Mouse (Mus musculus): Measurements from ENCODE around the gene Rarb. TPM values are rescaled to one million over a fixed set of nuclear protein-coding genes. Genes with fewer than 3 reads are reported as not detected.
A peak's percentile ranks its signal among the peaks of the same experiment; 100 is the strongest.

The Rarb gene
- polyA plus RNA-seq, 1 experiment from 2014 or later: 5.3 TPM

DNA sequence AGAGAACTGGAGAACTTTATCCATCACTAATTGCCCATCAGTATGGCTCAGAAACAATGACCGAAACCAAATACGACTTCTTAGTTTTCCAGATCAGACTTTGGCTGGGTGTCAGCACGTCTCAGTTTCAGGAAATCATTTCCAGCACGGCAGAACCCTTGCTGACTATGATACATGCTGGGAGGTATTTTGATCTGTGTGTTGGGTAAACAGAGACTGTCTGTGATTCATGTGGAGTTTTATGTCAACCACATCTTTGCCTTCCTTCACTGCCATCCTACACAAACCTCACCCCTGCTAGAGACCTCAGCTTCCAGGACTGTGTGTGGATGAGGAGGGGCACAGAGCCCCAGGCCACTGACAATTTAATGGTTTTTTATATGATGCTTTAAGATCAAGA lies 308.4 kb downstream of the Rarb start:
- Histone ChIP-seq H3K27me3 (no peaks in the 10 kb centered on the region), H3K27ac (no peak overlapping the region), H3K4me2 (replicated peaks) (no peak overlapping the region), H3K9me3 (no peaks in the 10 kb centered on the region), H3K9ac (replicated peaks) (no peak overlapping the region), H3K4me1 (replicated peaks) (no peaks in the 10 kb centered on the region), H3K36me3 (no peaks in the 10 kb centered on the region), H3K4me3 (replicated peaks) (no peak overlapping the region)
- 87% methylated on average over 4 of the region's 4 CpGs for WGBS
- no peak for ATAC-seq

DNA sequence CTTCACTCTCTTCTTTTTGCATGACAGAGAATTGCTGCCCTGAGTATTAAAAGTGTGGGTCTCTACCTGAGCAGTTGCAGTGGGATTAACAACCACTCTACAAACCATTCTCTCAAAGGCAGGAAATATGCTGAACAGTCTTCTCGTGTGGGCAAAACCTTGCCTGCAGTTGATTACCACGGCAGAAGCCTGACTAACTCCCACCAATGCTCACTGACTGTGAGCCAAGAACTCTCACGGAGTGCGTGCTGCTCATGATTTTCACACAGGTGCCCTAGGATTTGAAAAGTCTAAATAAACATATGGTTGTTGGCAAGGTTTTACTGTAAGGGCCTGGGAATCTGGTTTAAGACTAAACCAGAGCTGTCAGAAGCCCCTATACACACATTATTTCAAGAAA lies 309.1 kb downstream of the Rarb start:
- 79% methylated on average over 4 of the region's 4 CpGs for WGBS

DNA sequence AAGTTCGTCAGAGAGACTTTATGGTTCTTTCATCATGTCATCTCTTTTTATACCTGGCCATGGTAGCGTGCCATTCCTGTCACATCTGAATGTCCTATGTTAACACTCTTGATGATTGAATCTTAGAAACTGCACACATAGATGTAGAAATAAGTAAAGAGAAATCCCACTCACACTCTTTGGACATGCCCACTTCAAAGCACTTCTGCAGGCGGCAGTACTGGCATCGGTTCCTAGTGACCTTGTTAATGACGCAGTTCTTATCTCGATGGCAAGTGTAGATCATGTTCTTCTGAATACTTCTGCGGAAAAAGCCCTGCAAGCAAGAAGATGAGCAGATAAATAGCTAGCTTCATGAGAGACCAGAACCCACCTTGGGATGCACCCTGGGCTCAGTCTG lies 310.2 kb downstream of the Rarb start:
- no peak overlapping the region for H3K4me3 ChIP-seq (replicated peaks)
- H3K9me3 ChIP-seq: no peaks in the 10 kb centered on the region
- no peak overlapping the region for H3K9ac ChIP-seq (replicated peaks)
- no peaks in the 10 kb centered on the region for H3K27me3 ChIP-seq
- H3K4me2 ChIP-seq (replicated peaks): no peak overlapping the region
- no peaks in the 10 kb centered on the region for H3K36me3 ChIP-seq
- no peak for ATAC-seq
- 94% methylated on average over 7 of the region's 7 CpGs for WGBS
- H3K4me1 ChIP-seq (replicated peaks): no peaks in the 10 kb centered on the region
- H3K27ac ChIP-seq: no peak overlapping the region

More for the DNA sequence above, 309.1 kb downstream of the Rarb start:
- no peak for ATAC-seq
- Histone ChIP-seq H3K9me3 (no peaks in the 10 kb centered on the region), H3K27ac (no peak overlapping the region), H3K36me3 (no peaks in the 10 kb centered on the region), H3K4me1 (replicated peaks) (no peaks in the 10 kb centered on the region), H3K9ac (replicated peaks) (no peak overlapping the region), H3K4me3 (replicated peaks) (no peak overlapping the region), H3K27me3 (no peaks in the 10 kb centered on the region), H3K4me2 (replicated peaks) (no peak overlapping the region)

DNA sequence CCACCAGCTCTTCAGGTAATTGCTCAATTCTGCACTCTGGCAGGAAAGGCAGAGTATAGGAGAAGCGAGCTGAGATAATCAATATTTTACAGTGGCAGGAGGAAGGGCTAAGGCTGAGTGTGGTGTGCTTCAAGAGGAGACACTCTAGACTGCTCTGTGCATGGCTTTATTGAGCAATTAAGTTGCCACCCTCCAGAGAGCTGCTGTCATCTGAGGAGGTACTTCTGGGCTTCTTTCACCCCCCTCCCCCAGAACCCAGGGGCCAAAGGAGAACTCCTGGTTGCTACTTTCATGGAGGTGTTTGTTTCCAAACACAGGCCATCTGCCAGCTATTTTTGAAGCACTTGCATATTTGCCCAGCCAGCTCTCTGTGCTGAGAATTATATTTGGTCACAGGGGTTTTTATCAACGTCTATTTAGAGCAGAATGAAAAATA lies 321.7 kb downstream of the Rarb start:
- H3K9ac ChIP-seq (replicated peaks): no peak overlapping the region
- no peak overlapping the region for H3K4me3 ChIP-seq (replicated peaks)
- H3K9me3 ChIP-seq: no peaks in the 10 kb centered on the region
- H3K4me2 ChIP-seq (replicated peaks): no peak overlapping the region
- H3K4me1 ChIP-seq (replicated peaks): no peaks in the 10 kb centered on the region
- no peak overlapping the region for H3K27ac ChIP-seq
- H3K36me3 ChIP-seq: no peaks in the 10 kb centered on the region
- ATAC-seq: peak; percentile 40; the same call in 1 of the 2 replicates
- WGBS: 62% methylated on average over 2 of the region's 2 CpGs
- no peaks in the 10 kb centered on the region for H3K27me3 ChIP-seq

DNA sequence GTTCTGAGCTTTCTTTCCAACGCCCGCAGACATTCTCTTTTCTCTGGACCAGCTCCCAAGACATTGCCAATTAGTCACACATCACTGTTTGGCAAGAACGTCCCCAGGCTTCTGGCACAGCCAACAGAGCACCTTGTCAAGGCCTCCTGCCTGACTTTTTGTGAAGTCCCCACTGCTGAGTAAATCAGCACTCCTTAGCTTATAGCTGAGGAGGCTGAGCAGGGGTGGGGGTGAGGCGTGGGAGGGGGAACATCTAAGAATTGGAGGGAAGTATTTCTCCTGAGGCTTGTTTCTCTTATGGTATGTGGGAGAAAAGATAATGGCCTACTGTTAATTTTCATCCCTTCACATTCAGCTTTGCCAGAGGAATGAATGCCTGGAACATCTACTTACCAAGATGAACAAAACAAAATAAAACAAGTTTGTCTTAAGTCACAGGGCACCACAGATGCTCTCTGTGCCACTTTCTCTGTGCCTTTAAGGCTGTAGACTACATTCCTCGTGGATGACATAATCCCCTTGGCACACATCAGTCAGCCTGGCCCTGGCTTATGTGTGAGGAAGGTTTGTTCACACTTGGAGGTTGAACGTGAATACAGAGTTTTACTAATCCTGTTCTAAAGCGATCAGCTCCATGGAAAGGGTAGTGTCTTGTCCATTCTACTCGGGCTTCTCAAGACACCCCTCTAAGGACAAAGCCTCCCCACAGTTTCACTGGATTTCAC lies 335.1 kb downstream of the Rarb start:
- Histone ChIP-seq H3K27me3 (no peaks in the 10 kb centered on the region), H3K36me3 (no peaks in the 10 kb centered on the region), H3K4me2 (replicated peaks) (no peak overlapping the region), H3K27ac (no peak overlapping the region), H3K4me3 (replicated peaks) (no peak overlapping the region), H3K4me1 (replicated peaks) (peaks cover 4% of the 10 kb centered on the region; the same call in 1 of the 2 replicates), H3K9me3 (no peaks in the 10 kb centered on the region), H3K9ac (replicated peaks) (no peak overlapping the region)
- 48% methylated on average over 8 of the region's 8 CpGs for WGBS
- peak; percentile 71 for ATAC-seq

DNA sequence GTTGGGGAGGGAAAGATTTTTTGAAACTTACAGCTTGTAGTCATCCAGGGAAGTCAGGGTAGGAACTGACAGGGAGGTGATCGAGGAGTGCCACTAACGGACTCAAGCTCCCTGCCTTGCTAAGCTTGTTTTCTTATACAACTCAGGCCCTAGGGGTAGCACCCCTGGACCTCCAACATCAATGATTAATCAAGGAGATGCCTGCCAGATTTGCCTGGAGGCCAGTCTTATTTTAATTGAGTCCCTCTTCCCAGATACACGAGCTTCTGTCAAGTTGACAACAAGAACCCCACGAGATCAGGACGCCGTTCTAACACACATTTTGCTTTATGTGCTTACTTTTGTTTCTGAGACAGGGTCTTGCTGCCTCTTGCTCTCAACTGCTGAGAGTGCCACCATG lies 338.3 kb downstream of the Rarb start:
- no peaks in the 10 kb centered on the region for H3K36me3 ChIP-seq
- no peak overlapping the region for H3K9ac ChIP-seq (replicated peaks)
- 71% methylated on average over 6 of the region's 6 CpGs for WGBS
- H3K27ac ChIP-seq: no peak overlapping the region
- H3K27me3 ChIP-seq: no peaks in the 10 kb centered on the region
- no peaks in the 10 kb centered on the region for H3K9me3 ChIP-seq
- no peak overlapping the region for H3K4me3 ChIP-seq (replicated peaks)
- H3K4me1 ChIP-seq (replicated peaks): peaks cover 4% of the 10 kb centered on the region; the same call in 1 of the 2 replicates
- no peak overlapping the region for H3K4me2 ChIP-seq (replicated peaks)
- no peak for ATAC-seq

DNA sequence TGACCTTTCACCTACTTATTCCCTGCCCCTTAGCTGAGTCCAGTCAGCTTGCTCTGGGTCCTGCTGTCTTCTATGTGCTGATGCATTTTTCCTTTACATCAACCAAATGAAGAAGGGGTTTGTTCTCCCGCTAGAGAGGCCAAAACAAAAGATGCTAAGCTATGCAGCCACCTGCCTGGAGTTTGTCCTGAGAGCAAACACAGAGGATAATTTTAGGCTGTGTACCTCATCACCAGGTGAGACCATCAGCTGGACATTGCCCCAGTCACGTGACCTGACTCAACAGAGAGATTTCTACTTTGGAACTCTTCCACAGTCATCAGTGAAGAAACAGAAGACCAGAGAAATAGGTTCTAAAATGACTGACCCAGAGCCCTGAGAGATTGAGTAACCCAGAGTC lies 339.4 kb downstream of the Rarb start:
- Histone ChIP-seq H3K4me3 (replicated peaks) (no peak overlapping the region), H3K4me1 (replicated peaks) (peaks cover 4% of the 10 kb centered on the region; the same call in 1 of the 2 replicates), H3K9me3 (no peaks in the 10 kb centered on the region), H3K4me2 (replicated peaks) (no peak overlapping the region), H3K27ac (no peak overlapping the region), H3K36me3 (no peaks in the 10 kb centered on the region), H3K9ac (replicated peaks) (no peak overlapping the region), H3K27me3 (no peaks in the 10 kb centered on the region)
- 67% methylated on average over 2 of the region's 2 CpGs for WGBS
- no peak for ATAC-seq

DNA sequence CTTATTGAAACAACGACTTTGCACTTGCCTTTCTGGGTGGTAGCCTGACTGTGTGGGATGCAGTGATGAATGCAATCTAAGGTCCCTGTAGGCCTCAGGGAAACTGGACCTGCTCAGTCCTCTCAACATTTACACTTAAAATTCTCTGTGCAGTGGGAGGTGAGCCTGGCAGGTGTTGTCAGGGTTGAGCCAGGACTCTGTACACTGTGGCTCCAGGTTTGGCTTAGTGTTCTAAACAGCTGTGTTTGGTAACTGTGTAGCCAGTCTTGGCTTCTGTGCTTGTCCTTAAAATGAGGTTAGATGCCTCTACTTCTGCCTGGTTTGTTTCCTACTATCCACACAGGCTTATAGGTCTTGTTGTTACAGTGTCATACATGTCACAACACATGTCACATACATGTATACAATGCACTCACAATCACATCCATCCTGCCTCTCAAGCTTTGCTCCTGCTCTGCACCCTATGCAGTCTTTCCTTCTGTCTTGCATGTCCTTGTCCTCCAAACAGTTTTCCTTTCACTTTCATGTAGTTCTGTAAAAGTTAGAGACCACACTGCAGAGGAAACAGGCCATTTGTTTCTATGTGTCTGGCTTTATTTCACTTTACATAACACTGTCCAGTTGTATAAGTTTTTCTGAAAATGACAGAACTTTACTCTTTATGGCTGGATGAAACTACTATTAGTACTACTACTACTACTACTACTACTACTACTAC lies 340.2 kb downstream of the Rarb start:
- H3K4me3 ChIP-seq (replicated peaks): no peak overlapping the region
- H3K9ac ChIP-seq (replicated peaks): no peak overlapping the region
- no peak overlapping the region for H3K27ac ChIP-seq
- H3K27me3 ChIP-seq: no peaks in the 10 kb centered on the region
- no peaks in the 10 kb centered on the region for H3K9me3 ChIP-seq
- WGBS: 84% methylated on average over 1 of the region's 1 CpGs
- no peak for ATAC-seq
- peaks cover 4% of the 10 kb centered on the region; the same call in 1 of the 2 replicates for H3K4me1 ChIP-seq (replicated peaks)
- H3K36me3 ChIP-seq: no peaks in the 10 kb centered on the region
- H3K4me2 ChIP-seq (replicated peaks): no peak overlapping the region

DNA sequence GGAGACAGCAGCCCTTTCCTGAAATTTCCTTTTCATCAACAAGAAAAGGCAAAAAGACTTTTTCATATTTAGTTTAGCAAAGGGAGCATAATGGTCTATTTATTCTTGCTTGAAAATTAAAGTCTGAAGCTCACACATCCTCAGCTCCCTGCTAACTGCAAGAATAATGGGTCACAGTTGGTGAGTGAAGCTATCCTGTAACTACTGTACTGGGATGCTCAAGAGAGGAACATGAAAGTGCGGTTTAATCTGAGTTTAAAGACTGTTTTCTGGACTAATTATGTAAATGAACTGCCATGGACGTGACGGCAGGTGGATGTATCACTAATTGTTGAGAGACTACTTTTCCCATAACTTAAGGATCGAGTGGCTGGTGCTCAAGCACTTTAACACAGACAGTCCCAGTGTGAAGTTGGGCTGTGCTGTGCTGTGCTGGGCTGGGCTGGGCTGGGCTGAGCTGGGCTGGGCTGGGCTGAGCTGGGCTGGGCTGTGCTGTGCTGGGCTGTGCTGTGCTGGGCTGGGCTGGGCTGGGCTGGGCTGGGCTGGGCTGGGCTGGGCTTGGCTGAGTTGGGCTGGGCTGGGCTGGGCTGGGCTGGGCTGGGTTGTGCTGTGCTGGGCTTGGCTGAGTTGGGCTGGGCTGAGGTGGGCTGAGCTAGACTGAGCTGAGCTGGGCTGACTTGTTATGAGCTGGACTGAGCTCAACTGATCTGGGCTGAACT lies 370.5 kb downstream of the Rarb start:
- Histone ChIP-seq H3K27ac (no peak overlapping the region), H3K9me3 (no peaks in the 10 kb centered on the region), H3K9ac (replicated peaks) (no peak overlapping the region), H3K27me3 (no peaks in the 10 kb centered on the region), H3K4me1 (replicated peaks) (no peaks in the 10 kb centered on the region), H3K4me2 (replicated peaks) (no peak overlapping the region), H3K4me3 (replicated peaks) (no peak overlapping the region), H3K36me3 (no peaks in the 10 kb centered on the region)
- peak; percentile 74 for ATAC-seq
- 52% methylated on average over 4 of the region's 4 CpGs for WGBS

DNA sequence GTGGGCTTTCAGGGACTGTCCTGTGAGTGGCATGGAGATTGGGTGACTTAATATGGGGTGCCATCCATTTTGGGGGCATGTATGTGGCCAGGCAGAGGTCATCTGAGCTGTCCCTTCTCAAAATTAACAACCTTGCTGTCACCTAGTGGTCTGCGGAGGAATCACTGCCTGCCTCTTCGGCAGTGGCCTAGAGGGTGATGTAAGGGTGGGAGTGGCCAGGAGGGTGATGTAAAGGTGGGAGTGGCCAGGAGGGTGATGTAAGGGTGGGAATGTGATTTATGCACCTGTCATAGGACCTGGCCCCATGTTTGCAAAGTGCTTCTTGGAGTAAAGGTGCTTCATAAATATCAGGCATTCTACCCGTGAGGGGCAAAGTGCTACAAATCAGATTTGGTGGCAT lies 371.4 kb downstream of the Rarb start:
- no peaks in the 10 kb centered on the region for H3K4me1 ChIP-seq (replicated peaks)
- no peaks in the 10 kb centered on the region for H3K27me3 ChIP-seq
- ATAC-seq: peak; percentile 67
- no peak overlapping the region for H3K4me3 ChIP-seq (replicated peaks)
- WGBS: 43% methylated on average over 3 of the region's 3 CpGs
- no peaks in the 10 kb centered on the region for H3K9me3 ChIP-seq
- no peak overlapping the region for H3K4me2 ChIP-seq (replicated peaks)
- H3K36me3 ChIP-seq: no peaks in the 10 kb centered on the region
- no peak overlapping the region for H3K27ac ChIP-seq
- no peak overlapping the region for H3K9ac ChIP-seq (replicated peaks)

DNA sequence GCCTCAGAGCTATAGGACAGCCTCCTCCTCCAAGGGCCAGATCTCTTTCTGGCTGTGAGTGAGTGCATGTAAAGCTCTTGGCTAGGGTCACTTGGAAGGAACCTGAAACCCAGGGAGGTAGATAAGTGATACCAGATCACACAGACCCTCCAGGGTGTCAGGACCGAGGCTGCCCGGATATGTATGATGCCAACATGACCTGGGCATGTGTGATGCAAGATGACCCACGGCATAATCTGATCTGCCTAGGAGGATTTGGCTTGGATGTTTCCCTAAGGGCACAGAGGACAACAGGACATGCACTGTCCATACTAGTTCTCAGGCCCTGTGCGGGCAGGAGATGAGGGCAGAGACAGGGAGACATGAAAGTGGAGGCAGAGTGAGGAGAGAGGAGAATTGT lies 374.1 kb downstream of the Rarb start:
- Histone ChIP-seq H3K27ac (no peak overlapping the region), H3K4me3 (replicated peaks) (no peak overlapping the region), H3K9me3 (no peaks in the 10 kb centered on the region), H3K9ac (replicated peaks) (no peak overlapping the region), H3K36me3 (no peaks in the 10 kb centered on the region), H3K27me3 (no peaks in the 10 kb centered on the region), H3K4me2 (replicated peaks) (no peak overlapping the region), H3K4me1 (replicated peaks) (0 out of 2 replicates have a peak, but pooled peaks cover under 1% of the 10 kb centered on the region)
- 93% methylated on average over 4 of the region's 4 CpGs for WGBS
- no peak for ATAC-seq
